Mouse (Mus musculus) neural tube, embryonic 13.5 days (tissue): ENCODE results near the gene Slc12a4. TPM values are rescaled to one million over a fixed set of nuclear protein-coding genes. Genes with fewer than 3 reads are reported as not detected.
"Not testable (repeated sequence)": the region's sequence is repeated elsewhere in the genome, so short reads cannot be mapped to it uniquely, and the experiment has no call there.

Experiments
- ATAC-seq: fragments of 200-750 bp; cut with Nextera tagmentation; 2 replicates; pipeline ENCODE4 v1.8.0; 2017; ENCODE audit warnings: low read depth, mild to moderate bottlenecking, moderate TSS enrichment, moderate library complexity
- H3K27ac ChIP-seq: fragments of 300-500 bp; sonication (generic); replicated peaks from 2 replicates; pipeline ENCODE4 v1.5.1; 2015; ENCODE audit warnings: moderate library complexity, mild to moderate bottlenecking, inconsistent platforms
- H3K27me3 ChIP-seq: fragments of 300-500 bp; sonication (generic); 2 replicates; pipeline ENCODE4 v1.6.1; 2015; ENCODE audit warnings: mild to moderate bottlenecking, inconsistent platforms
- H3K36me3 ChIP-seq: fragments of 300-500 bp; sonication (generic); 2 replicates; pipeline ENCODE4 v1.6.1; 2015; ENCODE audit warnings: mild to moderate bottlenecking, inconsistent platforms
- H3K4me1 ChIP-seq: fragments of 300-500 bp; sonication (generic); replicated peaks from 2 replicates; pipeline ENCODE4 v1.6.1; 2015; ENCODE audit warnings: inconsistent platforms
- H3K4me2 ChIP-seq: fragments of 300-500 bp; sonication (generic); 2 replicates; pipeline ENCODE4 v1.6.1; 2015; ENCODE audit warnings: inconsistent platforms, mild to moderate bottlenecking, moderate library complexity
- H3K4me3 ChIP-seq: fragments of 300-500 bp; sonication (generic); 2 replicates; pipeline ENCODE4 v1.5.1; 2015; ENCODE audit warnings: mild to moderate bottlenecking, inconsistent platforms
- H3K9ac ChIP-seq: fragments of 300-500 bp; sonication (generic); 2 replicates; pipeline ENCODE4 v1.6.1; 2015; ENCODE audit warnings: moderate library complexity, mild to moderate bottlenecking, inconsistent platforms
- H3K9me3 ChIP-seq: fragments of 300-500 bp; sonication (generic); 2 replicates; pipeline ENCODE4 v1.6.1; 2016; ENCODE audit warnings: inconsistent platforms
- WGBS: fragments of 180-500 bp; shearing (Covaris S2); methylation state at CpG from one replicate; pipeline ENCODE4 v1.1.7; 2015; 5-methylcytosine and 5-hydroxymethylcytosine counted together
- polyA plus RNA-seq: library from polyadenylated mRNA; unstranded; fragments of >200 nt; fragmentation: Nextera tagmentation; extraction: Ambion mirVana; gene quantifications from 2 replicates; pipeline ENCODE4 v1.2.1, GENCODE M21; 2015

Slc12a4 gene
- polyA plus RNA-seq = 8.7 and 11.0 TPM in 2 replicates

- peaks cover 11% of the 10 kb centered on the region for H3K4me1 ChIP-seq
- H3K9me3 ChIP-seq = no peaks in the 10 kb centered on the region
- H3K9ac ChIP-seq = peak within 1 kb of the TSS; percentile 68
- ATAC-seq = peak; percentile 71
- H3K4me3 ChIP-seq = peak within 1 kb of the TSS; percentile 50
- H3K27ac ChIP-seq = no peak within 1 kb of the TSS
- no peaks in the 10 kb centered on the region for H3K36me3 ChIP-seq
- peaks cover 45% of the 10 kb centered on the region for H3K27me3 ChIP-seq
- peak within 1 kb of the TSS; percentile 60 for H3K4me2 ChIP-seq
- whole genome bisulfite sequencing = under 1% methylated on average over 35 of the region's 47 CpGs
These were observed at the start of gene Slc12a4 for GRCm38 (mm10) chr8:105965905-105966341. TSS of gene Slc12a4 (minus strand) at chr8:105966097.

- H3K4me1 ChIP-seq = peaks cover 21% of the 10 kb centered on the region
- H3K27ac ChIP-seq, ATAC-seq, H3K27me3 ChIP-seq, H3K9me3 ChIP-seq: not testable (repeated sequence)
- peaks cover 22% of the 10 kb centered on the region for H3K36me3 ChIP-seq
- WGBS = 82% methylated on average over 8 of the region's 8 CpGs
- peak overlapping the region; percentile 98 for H3K4me2 ChIP-seq
- peak overlapping the region; percentile 88 for H3K9ac ChIP-seq
- peak overlapping the region; percentile 97 for H3K4me3 ChIP-seq
These were observed 46.3 kb upstream of the Slc12a4 start for GRCm38 (mm10) chr8:106012203-106012602.

GRCm38 (mm10) chr8:106011643-106011986 is 45.7 kb upstream of the Slc12a4 start, which contains the start of gene Ddx28:
TSS of gene Ddx28 (minus strand) at chr8:106011882.
- no peaks in the 10 kb centered on the region for H3K27me3 ChIP-seq
- peaks cover 21% of the 10 kb centered on the region for H3K4me1 ChIP-seq
- 3% methylated on average over 6 of the region's 6 CpGs for WGBS
- peak within 1 kb of the TSS; percentile 98 for H3K4me2 ChIP-seq
- H3K9me3 ChIP-seq = no peaks in the 10 kb centered on the region
- H3K4me3 ChIP-seq = peak within 1 kb of the TSS; percentile 97
- peak within 1 kb of the TSS; percentile 67 for H3K27ac ChIP-seq
- peaks cover 18% of the 10 kb centered on the region; the same call in 1 of the 2 replicates for H3K36me3 ChIP-seq
- H3K9ac ChIP-seq = peak within 1 kb of the TSS; percentile 88
- no peak for ATAC-seq

- Histone ChIP-seq H3K27ac (peak overlapping the region; percentile 67), H3K4me1 (peaks cover 21% of the 10 kb centered on the region), H3K9ac (peak overlapping the region; percentile 88), H3K27me3 (no peaks in the 10 kb centered on the region), H3K36me3 (peaks cover 13% of the 10 kb centered on the region; the same call in 1 of the 2 replicates), H3K9me3 (no peaks in the 10 kb centered on the region), H3K4me2 (peak overlapping the region; percentile 98), H3K4me3 (peak overlapping the region; percentile 97)
- ATAC-seq = peak; percentile 95
- 2% methylated on average over 74 of the region's 74 CpGs for WGBS
These were observed 45.1 kb upstream of the Slc12a4 start for GRCm38 (mm10) chr8:106010748-106011642.

- not testable (repeated sequence) for ATAC-seq, H3K4me2 ChIP-seq, H3K9ac ChIP-seq, H3K27me3 ChIP-seq, H3K4me3 ChIP-seq, H3K27ac ChIP-seq, H3K36me3 ChIP-seq, H3K9me3 ChIP-seq
- 66% methylated on average over 3 of the region's 3 CpGs for WGBS
- peaks cover 21% of the 10 kb centered on the region for H3K4me1 ChIP-seq
These were observed 42.0 kb upstream of the Slc12a4 start for GRCm38 (mm10) chr8:106007891-106008290.

- Histone ChIP-seq H3K9ac (no peak overlapping the region), H3K36me3 (peaks cover 8% of the 10 kb centered on the region; the same call in 1 of the 2 replicates), H3K27me3 (no peaks in the 10 kb centered on the region), H3K4me3 (no peak overlapping the region), H3K27ac (no peak overlapping the region), H3K4me2 (no peak overlapping the region), H3K9me3 (no peaks in the 10 kb centered on the region), H3K4me1 (peaks cover 20% of the 10 kb centered on the region)
- no peak for ATAC-seq
- WGBS = 81% methylated on average over 3 of the region's 3 CpGs
These were observed 41.2 kb upstream of the Slc12a4 start for GRCm38 (mm10) chr8:106007135-106007534.

GRCm38 (mm10) chr8:106006413-106006812 is 40.5 kb upstream of the Slc12a4 start:
- WGBS = 84% methylated on average over 4 of the region's 4 CpGs
- Histone ChIP-seq H3K4me1 (peaks cover 14% of the 10 kb centered on the region), H3K4me2 (no peak overlapping the region), H3K27ac (no peak overlapping the region), H3K9ac (no peak overlapping the region), H3K36me3 (peaks cover 8% of the 10 kb centered on the region; the same call in 1 of the 2 replicates), H3K9me3 (no peaks in the 10 kb centered on the region), H3K4me3 (no peak overlapping the region), H3K27me3 (no peaks in the 10 kb centered on the region)
- ATAC-seq = no peak

- H3K27me3 ChIP-seq = no peaks in the 10 kb centered on the region
- peaks cover 14% of the 10 kb centered on the region for H3K4me1 ChIP-seq
- H3K4me2 ChIP-seq = no peak within 1 kb of the TSS
- H3K9ac ChIP-seq = no peak within 1 kb of the TSS
- no peak within 1 kb of the TSS for H3K27ac ChIP-seq
- no peak for ATAC-seq
- 84% methylated on average over 4 of the region's 4 CpGs for WGBS
- H3K36me3 ChIP-seq = peaks cover 8% of the 10 kb centered on the region; the same call in 1 of the 2 replicates
- H3K9me3 ChIP-seq = no peaks in the 10 kb centered on the region
- H3K4me3 ChIP-seq = no peak within 1 kb of the TSS
These were observed 40.0 kb upstream of the Slc12a4 start, which contains the start of gene Dpep2nb for GRCm38 (mm10) chr8:106005875-106006274. TSS of gene Dpep2nb (minus strand) at chr8:106005975.

GRCm38 (mm10) chr8:106004538-106005207 is 38.8 kb upstream of the Slc12a4 start:
- 79% methylated on average over 8 of the region's 8 CpGs for WGBS
- H3K27me3 ChIP-seq = no peaks in the 10 kb centered on the region
- H3K36me3 ChIP-seq = peaks cover 8% of the 10 kb centered on the region; the same call in 1 of the 2 replicates
- no peak overlapping the region for H3K9ac ChIP-seq
- no peak overlapping the region for H3K4me3 ChIP-seq
- H3K9me3 ChIP-seq = no peaks in the 10 kb centered on the region
- ATAC-seq = no peak
- H3K4me2 ChIP-seq = no peak overlapping the region
- peaks cover 3% of the 10 kb centered on the region for H3K4me1 ChIP-seq
- H3K27ac ChIP-seq = no peak overlapping the region

- Histone ChIP-seq H3K4me2 (no peak overlapping the region), H3K4me1 (no peaks in the 10 kb centered on the region), H3K27me3 (no peaks in the 10 kb centered on the region), H3K27ac (no peak overlapping the region), H3K36me3 (no peaks in the 10 kb centered on the region), H3K9ac (no peak overlapping the region), H3K4me3 (no peak overlapping the region), H3K9me3 (no peaks in the 10 kb centered on the region)
- ATAC-seq = no peak
- 84% methylated on average over 4 of the region's 4 CpGs for WGBS
These were observed 36.0 kb upstream of the Slc12a4 start for GRCm38 (mm10) chr8:106001908-106002307.

GRCm38 (mm10) chr8:105998971-105999370 is 33.1 kb upstream of the Slc12a4 start:
- Histone ChIP-seq H3K27me3 (no peaks in the 10 kb centered on the region), H3K4me3 (no peak overlapping the region), H3K27ac (no peak overlapping the region), H3K9ac (no peak overlapping the region), H3K4me1 (no peaks in the 10 kb centered on the region), H3K36me3 (no peaks in the 10 kb centered on the region), H3K9me3 (no peaks in the 10 kb centered on the region), H3K4me2 (no peak overlapping the region)
- no peak for ATAC-seq
- 88% methylated on average over 2 of the region's 2 CpGs for WGBS

- Histone ChIP-seq H3K27ac (no peak overlapping the region), H3K4me2 (no peak overlapping the region), H3K4me1 (no peaks in the 10 kb centered on the region), H3K27me3 (no peaks in the 10 kb centered on the region), H3K9ac (no peak overlapping the region), H3K36me3 (no peaks in the 10 kb centered on the region), H3K4me3 (no peak overlapping the region), H3K9me3 (no peaks in the 10 kb centered on the region)
- 77% methylated on average over 7 of the region's 7 CpGs for WGBS
- ATAC-seq = no peak
These were observed 30.5 kb upstream of the Slc12a4 start for GRCm38 (mm10) chr8:105996359-105996758.
